Mouse (Mus musculus): ENCODE measurements around the gene Lta. TPM values are rescaled to one million over a fixed set of nuclear protein-coding genes. Genes with fewer than 3 reads are reported as not detected.

Lta gene
- polyA plus RNA-seq, 1 experiment from 2014 or later = not detected

GRCm38 (mm10) chr17:35202442-35202841 lies 2.7 kb downstream of the Lta start:
- Histone ChIP-seq H3K4me3 (ENCODE audit: inconsistent target) (peak overlapping the region; percentile 92; the same call in 1 of the 2 replicates), H3K27ac (peak overlapping the region; percentile 99), H3K79me2 (ENCODE audit: inconsistent target) (peaks cover 31% of the 10 kb centered on the region), H3K36me3 (ENCODE audit: inconsistent target) (peaks cover 7% of the 10 kb centered on the region; the same call in 1 of the 2 replicates)
- 87% methylated on average over 4 of the region's 4 CpGs for WGBS (ENCODE audit: missing documents)

GRCm38 (mm10) chr17:35201787-35202186 lies 3.4 kb downstream of the Lta start, which contains the start of gene Tnf:
Gene Tnf (minus strand): TSS chr17:35202007.
- H3K79me2 ChIP-seq (ENCODE audit: inconsistent target) = peaks cover 31% of the 10 kb centered on the region
- peaks cover 7% of the 10 kb centered on the region; the same call in 1 of the 2 replicates for H3K36me3 ChIP-seq (ENCODE audit: inconsistent target)
- 1% methylated on average over 13 of the region's 13 CpGs for WGBS (ENCODE audit: missing documents)
- H3K4me3 ChIP-seq (ENCODE audit: inconsistent target) = peak within 1 kb of the TSS; percentile 92
- peak within 1 kb of the TSS; percentile 99 for H3K27ac ChIP-seq

GRCm38 (mm10) chr17:35201128-35201527 lies 4.0 kb downstream of the Lta start:
- WGBS (ENCODE audit: missing documents) = 0% methylated on average over 11 of the region's 11 CpGs
- peak overlapping the region; percentile 92 for H3K4me3 ChIP-seq (ENCODE audit: inconsistent target)
- peak overlapping the region; percentile 99 for H3K27ac ChIP-seq
- H3K79me2 ChIP-seq (ENCODE audit: inconsistent target) = peaks cover 31% of the 10 kb centered on the region
- H3K36me3 ChIP-seq (ENCODE audit: inconsistent target) = peaks cover 7% of the 10 kb centered on the region; the same call in 1 of the 2 replicates

- 5% methylated on average over 11 of the region's 11 CpGs for WGBS (ENCODE audit: missing documents)
- peak overlapping the region; percentile 99 for H3K27ac ChIP-seq
- H3K79me2 ChIP-seq (ENCODE audit: inconsistent target) = peaks cover 31% of the 10 kb centered on the region
- peaks cover 7% of the 10 kb centered on the region; the same call in 1 of the 2 replicates for H3K36me3 ChIP-seq (ENCODE audit: inconsistent target)
- peak overlapping the region; percentile 92 for H3K4me3 ChIP-seq (ENCODE audit: inconsistent target)
Measured at GRCm38 (mm10) chr17:35200398-35200797, 4.8 kb downstream of the Lta start.

GRCm38 (mm10) chr17:35198946-35199345 lies 6.2 kb downstream of the Lta start:
- 94% methylated on average over 8 of the region's 8 CpGs for WGBS (ENCODE audit: missing documents)
- H3K79me2 ChIP-seq (ENCODE audit: inconsistent target) = peaks cover 31% of the 10 kb centered on the region
- H3K4me3 ChIP-seq (ENCODE audit: inconsistent target) = no peak overlapping the region
- peak overlapping the region; percentile 99; the same call in 1 of the 2 replicates for H3K27ac ChIP-seq
- H3K36me3 ChIP-seq (ENCODE audit: inconsistent target) = peaks cover 7% of the 10 kb centered on the region; the same call in 1 of the 2 replicates

GRCm38 (mm10) chr17:35198029-35198428 lies 7.1 kb downstream of the Lta start:
- Histone ChIP-seq H3K36me3 (ENCODE audit: inconsistent target) (peaks cover 7% of the 10 kb centered on the region; the same call in 1 of the 2 replicates), H3K4me3 (ENCODE audit: inconsistent target) (no peak overlapping the region), H3K79me2 (ENCODE audit: inconsistent target) (peaks cover 31% of the 10 kb centered on the region), H3K27ac (no peak overlapping the region)
- WGBS (ENCODE audit: missing documents) = 86% methylated on average over 6 of the region's 7 CpGs

GRCm38 (mm10) chr17:35197126-35197525 lies 8.0 kb downstream of the Lta start:
- Histone ChIP-seq H3K4me3 (ENCODE audit: inconsistent target) (no peak overlapping the region), H3K79me2 (ENCODE audit: inconsistent target) (peaks cover 31% of the 10 kb centered on the region), H3K36me3 (ENCODE audit: inconsistent target) (peaks cover 7% of the 10 kb centered on the region; the same call in 1 of the 2 replicates), H3K27ac (no peak overlapping the region)
- WGBS (ENCODE audit: missing documents) = 18% methylated on average over 5 of the region's 6 CpGs

- no peak overlapping the region for H3K27ac ChIP-seq
- H3K79me2 ChIP-seq (ENCODE audit: inconsistent target) = peaks cover 25% of the 10 kb centered on the region
- 47% methylated on average over 9 of the region's 9 CpGs for WGBS (ENCODE audit: missing documents)
- H3K4me3 ChIP-seq (ENCODE audit: inconsistent target) = peak overlapping the region; percentile 32
- peaks cover 7% of the 10 kb centered on the region; the same call in 1 of the 2 replicates for H3K36me3 ChIP-seq (ENCODE audit: inconsistent target)
Measured at GRCm38 (mm10) chr17:35196321-35196641, 8.9 kb downstream of the Lta start.

GRCm38 (mm10) chr17:35195631-35196320 lies 9.4 kb downstream of the Lta start:
- WGBS (ENCODE audit: missing documents) = under 1% methylated on average over 64 of the region's 66 CpGs
- Histone ChIP-seq H3K27ac (no peak overlapping the region), H3K79me2 (ENCODE audit: inconsistent target) (peaks cover 20% of the 10 kb centered on the region), H3K36me3 (ENCODE audit: inconsistent target) (peaks cover 7% of the 10 kb centered on the region; the same call in 1 of the 2 replicates), H3K4me3 (ENCODE audit: inconsistent target) (peak overlapping the region; percentile 32)

GRCm38 (mm10) chr17:35194844-35195630 lies 10.1 kb downstream of the Lta start:
- WGBS (ENCODE audit: missing documents) = 42% methylated on average over 19 of the region's 19 CpGs
- H3K27ac ChIP-seq = no peak overlapping the region
- H3K4me3 ChIP-seq (ENCODE audit: inconsistent target) = peak overlapping the region; percentile 19; the same call in 1 of the 2 replicates

GRCm38 (mm10) chr17:35193881-35194843 lies 11.0 kb downstream of the Lta start, which contains the start of gene Ltb:
Gene Ltb (plus strand): TSS chr17:35194439.
- H3K36me3 ChIP-seq (ENCODE audit: inconsistent target) = peaks cover under 1% of the 10 kb centered on the region; the same call in 1 of the 2 replicates
- peaks cover 7% of the 10 kb centered on the region for H3K79me2 ChIP-seq (ENCODE audit: inconsistent target)
- H3K4me3 ChIP-seq (ENCODE audit: inconsistent target) = peak within 1 kb of the TSS; percentile 19; the same call in 1 of the 2 replicates
- WGBS (ENCODE audit: missing documents) = 43% methylated on average over 17 of the region's 28 CpGs
- H3K27ac ChIP-seq = peak within 1 kb of the TSS; percentile 37; the same call in 1 of the 2 replicates

More at GRCm38 (mm10) chr17:35194844-35195630, 10.1 kb downstream of the Lta start:
- Histone ChIP-seq H3K36me3 (ENCODE audit: inconsistent target) (peaks cover 7% of the 10 kb centered on the region; the same call in 1 of the 2 replicates), H3K79me2 (ENCODE audit: inconsistent target) (peaks cover 16% of the 10 kb centered on the region)

GRCm38 (mm10) chr17:35192924-35193323 lies 12.2 kb downstream of the Lta start:
- 22% methylated on average over 5 of the region's 5 CpGs for WGBS (ENCODE audit: missing documents)
- Histone ChIP-seq H3K36me3 (ENCODE audit: inconsistent target) (no peaks in the 10 kb centered on the region), H3K27ac (peak overlapping the region; percentile 37), H3K4me3 (ENCODE audit: inconsistent target) (no peak overlapping the region), H3K79me2 (ENCODE audit: inconsistent target) (peaks cover 7% of the 10 kb centered on the region)

- Histone ChIP-seq H3K79me2 (ENCODE audit: inconsistent target) (peaks cover 19% of the 10 kb centered on the region), H3K36me3 (ENCODE audit: inconsistent target) (no peaks in the 10 kb centered on the region), H3K27ac (no peak overlapping the region), H3K4me3 (ENCODE audit: inconsistent target) (no peak overlapping the region)
- WGBS (ENCODE audit: missing documents) = 86% methylated on average over 2 of the region's 2 CpGs
Measured at GRCm38 (mm10) chr17:35191723-35192122, 13.4 kb downstream of the Lta start.

- WGBS (ENCODE audit: missing documents) = 7% methylated on average over 4 of the region's 4 CpGs
- Histone ChIP-seq H3K27ac (peak overlapping the region; percentile 96), H3K4me3 (ENCODE audit: inconsistent target) (no peak overlapping the region), H3K79me2 (ENCODE audit: inconsistent target) (peaks cover 28% of the 10 kb centered on the region), H3K36me3 (ENCODE audit: inconsistent target) (no peaks in the 10 kb centered on the region)
Measured at GRCm38 (mm10) chr17:35190096-35190495, 15.1 kb downstream of the Lta start.
